Mouse (Mus musculus): ENCODE data around the gene Anapc5.

The Anapc5 gene

DNA sequence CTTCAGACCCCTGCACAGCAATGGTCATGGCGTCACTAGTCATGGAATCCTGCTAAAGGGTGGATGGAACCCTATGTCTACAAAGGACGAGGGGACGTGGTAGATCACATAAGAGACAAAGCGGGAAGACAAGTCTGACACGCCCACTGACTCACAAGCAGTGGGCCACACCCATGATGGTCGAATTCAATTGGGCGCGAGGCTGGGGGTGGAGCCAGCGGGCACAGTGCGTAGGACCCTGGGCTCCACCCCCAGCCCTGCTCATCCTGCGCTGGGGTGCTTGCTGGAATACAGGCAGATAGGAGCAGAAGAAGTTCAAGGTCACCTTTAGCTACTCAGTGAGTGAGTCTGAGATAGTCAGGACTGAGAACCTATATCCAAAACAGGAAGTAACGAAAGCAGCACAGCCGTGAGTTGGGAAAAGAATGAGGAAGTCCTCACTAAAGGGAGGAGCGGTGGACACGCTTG lies 52.0 kb downstream of the Anapc5 start:
- DNase-seq (ENCODE audit: low spot score in 2 of 2), result no peak

DNA sequence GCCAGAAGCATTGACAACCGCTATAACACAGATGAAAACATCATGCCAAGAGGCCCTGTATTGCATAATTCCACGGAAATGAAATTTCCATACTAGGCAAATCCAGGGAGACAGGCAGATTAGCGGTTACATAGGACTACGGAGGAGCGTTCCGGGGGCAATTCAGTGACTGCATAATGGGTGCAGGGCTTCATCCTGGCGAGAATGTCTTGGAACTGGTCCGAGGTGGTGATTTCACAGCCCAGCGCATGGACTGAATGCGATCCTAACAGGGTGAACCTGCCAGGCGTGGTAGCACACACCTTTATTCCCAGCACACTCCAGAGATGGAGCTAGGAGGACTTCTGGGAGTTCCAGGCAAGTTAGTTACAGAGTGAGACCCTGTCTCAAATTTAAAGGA lies 53.9 kb downstream of the Anapc5 start:
- DNase-seq (ENCODE audit: low spot score in 2 of 2), result no peak

DNA sequence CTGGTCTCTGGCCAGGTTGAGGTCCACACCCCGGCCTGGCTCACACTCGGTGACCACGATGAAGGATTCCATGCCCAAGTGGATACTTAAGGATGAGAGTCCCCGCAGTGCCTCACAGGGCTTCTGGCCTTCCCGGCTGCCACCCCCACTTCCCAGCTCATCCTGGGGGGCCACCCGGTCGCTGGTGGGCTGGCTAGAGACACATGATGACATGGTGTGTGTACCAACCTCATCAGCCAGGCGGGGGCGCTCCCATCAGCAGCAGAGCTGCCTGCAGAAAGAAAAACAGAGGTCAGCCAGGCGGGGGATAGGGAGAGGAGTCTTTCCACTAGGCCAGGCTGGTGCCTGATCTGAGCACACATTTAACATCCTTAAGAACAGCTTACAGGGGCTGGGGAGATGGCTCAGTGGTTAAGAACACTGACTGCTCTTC lies 57.1 kb downstream of the Anapc5 start:
- DNase-seq (ENCODE audit: low spot score in 2 of 2), result peak in 1 of 2 experiments; percentile 36

DNA sequence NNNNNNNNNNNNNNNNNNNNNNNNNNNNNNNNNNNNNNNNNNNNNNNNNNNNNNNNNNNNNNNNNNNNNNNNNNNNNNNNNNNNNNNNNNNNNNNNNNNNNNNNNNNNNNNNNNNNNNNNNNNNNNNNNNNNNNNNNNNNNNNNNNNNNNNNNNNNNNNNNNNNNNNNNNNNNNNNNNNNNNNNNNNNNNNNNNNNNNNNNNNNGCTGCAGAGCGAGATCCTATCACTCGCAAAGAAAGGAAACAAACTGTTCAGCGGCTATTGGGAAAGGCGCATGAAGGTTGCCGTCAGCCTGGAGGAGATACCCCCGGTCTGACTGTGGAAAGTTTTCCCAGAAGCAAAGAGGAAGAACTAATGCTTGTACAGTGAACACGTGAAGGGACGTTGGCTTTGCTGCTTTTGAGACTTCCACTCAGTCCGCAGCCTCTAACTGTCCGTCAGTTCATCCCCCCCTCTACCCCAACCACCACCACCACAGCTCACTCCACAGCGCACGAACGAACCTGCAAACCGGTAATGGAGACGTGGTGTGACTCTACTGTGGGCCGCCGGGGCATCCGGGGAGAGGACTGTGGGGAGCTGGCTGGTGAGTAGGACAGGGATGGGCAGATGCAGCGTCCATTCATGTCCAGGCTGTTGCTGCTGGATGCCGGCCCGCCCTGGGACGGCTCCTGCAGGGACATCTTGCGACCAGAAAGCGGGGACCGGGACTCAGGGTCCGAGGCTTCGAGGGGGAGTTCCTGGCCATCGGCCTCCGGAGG lies 57.7 kb downstream of the Anapc5 start:
- DNase-seq (ENCODE audit: low spot score in 2 of 2), result peak; percentile 37 to 47

DNA sequence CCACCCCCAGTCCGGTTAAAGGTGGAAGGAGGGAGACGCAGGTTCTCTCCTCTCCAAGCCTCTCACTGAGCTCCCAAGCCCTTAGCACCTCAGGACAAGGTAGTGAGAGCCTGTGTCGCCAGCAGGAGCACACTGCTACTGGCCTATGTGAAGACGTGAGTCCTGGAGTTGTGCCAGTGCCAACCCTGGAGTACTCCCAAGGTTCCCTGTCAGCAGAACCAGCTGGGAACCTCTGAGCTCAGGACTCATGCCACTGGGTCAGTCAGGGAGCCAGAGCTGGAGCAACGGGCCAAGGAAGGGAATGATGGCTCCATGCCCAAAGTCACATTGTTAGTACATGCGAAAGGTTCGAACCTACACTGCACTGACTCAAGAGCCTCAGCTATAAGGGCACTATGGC lies 64.5 kb downstream of the Anapc5 start:
- DNase-seq (ENCODE audit: low spot score in 2 of 2), result no peak

DNA sequence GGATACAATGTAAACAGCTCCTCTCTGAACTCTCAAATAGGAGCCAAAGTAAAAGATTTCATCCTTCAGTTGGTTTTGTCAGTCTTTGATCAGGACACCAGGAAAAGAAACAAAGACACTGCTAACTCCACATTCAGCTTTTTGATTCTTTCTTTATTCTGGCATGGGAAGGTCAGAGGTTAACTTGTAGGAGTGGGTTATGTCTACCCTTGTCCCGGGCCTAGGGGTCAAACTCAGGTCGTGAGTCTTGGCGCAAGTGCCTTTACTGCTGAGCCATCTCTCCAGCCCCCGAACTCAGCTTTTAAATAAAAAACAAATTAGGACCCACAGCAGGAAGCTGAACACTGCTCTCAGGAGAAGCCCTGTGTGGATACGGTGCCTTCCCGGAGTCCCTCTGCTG lies 65.0 kb downstream of the Anapc5 start:
- DNase-seq (ENCODE audit: low spot score in 2 of 2), result no peak

DNA sequence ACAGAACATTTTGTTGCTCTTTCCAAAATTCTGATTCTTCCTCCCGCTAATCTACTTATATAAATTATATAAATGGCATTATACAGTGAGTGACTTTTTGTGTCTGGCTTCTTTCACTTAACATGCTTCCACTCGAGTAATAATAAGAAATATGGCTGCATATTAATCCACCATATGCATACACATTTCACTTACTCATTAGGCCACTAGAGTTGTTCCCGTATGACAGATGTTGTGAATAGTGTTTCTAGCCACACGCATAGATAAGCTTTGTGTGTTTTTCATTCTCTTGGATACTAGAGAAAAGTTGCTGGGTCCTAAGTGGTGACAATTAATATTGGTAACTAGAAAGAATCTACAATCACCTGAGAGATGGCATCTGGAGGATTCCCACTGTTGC lies 65.5 kb downstream of the Anapc5 start:
- no peak for DNase-seq (ENCODE audit: low spot score in 2 of 2)

DNA sequence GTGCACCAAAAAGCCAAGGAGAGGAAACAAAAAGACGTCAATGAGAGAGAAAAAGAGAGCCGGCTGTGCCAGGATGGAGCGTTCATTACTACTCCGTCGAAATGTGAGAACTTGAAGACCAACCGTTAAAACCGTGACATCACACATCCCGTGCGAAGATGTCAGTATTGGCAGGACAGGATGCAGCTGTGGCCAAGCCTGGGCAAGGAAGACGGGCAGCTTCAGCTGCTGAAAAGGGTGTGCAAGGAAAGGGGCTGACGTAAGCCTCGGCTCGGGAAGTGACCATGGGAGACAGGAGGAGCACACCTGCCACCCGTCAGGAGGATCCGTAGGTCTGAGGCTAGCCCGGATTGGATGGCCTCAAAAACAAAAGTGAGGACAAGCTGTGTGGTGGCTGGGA lies 66.7 kb downstream of the Anapc5 start:
- no peak for DNase-seq (ENCODE audit: low spot score in 2 of 2)

DNA sequence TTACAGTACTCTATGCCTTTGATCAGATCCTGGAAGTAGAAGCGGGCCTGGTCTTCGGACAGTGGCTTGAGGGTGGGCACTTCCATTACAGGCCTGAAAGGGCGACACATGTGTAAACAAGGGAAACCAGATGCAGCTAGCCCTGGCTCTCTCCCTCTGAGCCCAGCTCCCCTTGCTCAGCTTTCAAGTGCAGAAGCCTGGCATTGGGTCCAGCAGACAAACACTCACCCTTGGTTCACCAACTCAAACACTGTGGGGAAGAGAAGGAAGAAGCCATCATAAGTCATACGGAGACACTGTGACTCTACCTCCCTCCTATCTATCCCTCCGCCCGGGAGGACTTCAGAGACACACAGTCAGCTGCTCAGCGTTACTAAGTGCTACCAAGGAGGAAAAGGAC lies 73.2 kb downstream of the Anapc5 start:
- DNase-seq (ENCODE audit: low spot score in 2 of 2), result no peak

DNA sequence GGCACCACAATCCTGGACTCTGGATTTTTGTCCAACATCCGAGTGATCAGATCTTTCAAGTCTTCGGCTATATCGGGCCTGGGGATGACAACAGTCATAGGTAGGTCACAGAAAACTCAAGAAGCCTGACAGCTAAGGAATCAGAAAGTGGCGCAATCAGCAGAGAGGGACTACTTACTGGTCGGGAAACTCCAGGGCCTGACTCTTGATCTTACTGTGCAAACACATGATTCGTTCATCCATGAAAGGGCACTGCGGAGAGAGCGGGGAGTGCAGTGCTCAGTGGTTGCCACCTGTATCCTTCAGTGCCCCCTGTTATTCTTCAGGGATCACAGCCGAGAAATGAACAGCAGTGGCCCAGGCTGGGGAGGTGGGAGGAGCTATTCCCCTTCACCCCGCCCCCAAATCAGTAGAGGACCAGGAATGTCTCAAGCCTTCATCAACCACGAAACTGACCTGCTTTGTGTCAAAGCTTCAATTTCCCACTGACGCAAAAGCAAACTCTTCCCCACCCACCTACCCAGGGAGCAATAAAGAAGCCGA lies 77.2 kb downstream of the Anapc5 start:
- DNase-seq (ENCODE audit: low spot score in 2 of 2), result no peak

Measured in urinary bladder, adult 18-20 months (tissue).